Mouse (Mus musculus): Measurements from ENCODE around the gene Elmsan1.

Elmsan1 gene

DNA sequence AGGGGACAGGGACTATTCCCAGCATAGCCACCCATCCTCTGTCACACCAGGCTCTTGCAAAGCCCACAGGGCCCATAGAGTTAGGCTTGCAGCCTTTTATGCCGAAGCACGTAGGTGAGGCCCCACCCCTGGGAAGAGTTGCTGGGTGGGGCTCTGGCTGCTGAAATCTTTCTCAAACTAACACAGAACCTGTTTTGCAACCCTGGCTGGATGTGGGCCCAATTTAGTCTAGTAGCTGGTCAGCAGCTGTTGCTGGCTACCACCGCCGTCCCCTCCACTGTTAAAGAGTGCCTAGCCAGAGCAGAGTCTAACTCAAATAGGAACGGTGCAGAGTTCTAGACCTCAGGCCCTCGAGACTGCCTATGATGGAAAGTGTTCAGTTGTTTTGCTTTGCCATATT is 43.8 kb downstream of the Elmsan1 start:
- in situ Hi-C loops (cut with MseI, MboI) = no loop called here

DNA sequence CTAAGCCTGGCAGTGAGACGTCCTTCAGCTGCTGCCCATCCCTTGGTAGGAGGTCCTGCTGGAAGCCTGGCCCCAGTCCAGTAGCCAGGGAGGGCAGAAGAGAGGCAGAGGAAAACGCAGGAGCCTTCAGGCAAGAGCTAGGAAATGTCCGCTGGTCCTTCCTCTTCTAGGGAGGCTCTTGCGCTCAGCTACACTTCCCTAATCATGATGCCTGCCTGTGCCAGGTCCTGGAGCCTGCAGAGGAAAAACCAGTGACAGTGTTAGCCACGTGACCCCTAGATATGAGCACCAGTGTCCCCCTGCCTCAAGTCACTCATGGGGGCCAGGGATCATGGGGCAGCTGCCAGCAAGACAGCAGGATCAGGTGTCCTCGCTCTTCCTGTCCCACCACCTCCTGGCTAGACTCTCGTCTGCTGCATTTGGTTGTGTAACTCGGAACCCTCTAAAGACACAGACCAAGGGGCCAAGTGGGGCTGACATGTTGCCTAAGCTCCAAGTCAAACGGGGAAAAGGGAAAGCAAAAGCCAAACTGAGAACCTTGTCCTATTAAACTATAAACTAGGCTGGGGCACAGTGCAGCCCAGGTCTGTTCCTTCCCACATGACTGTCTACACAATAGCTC is 44.4 kb downstream of the Elmsan1 start:
- in situ Hi-C loops (cut with MseI, MboI) = no loop called here

DNA sequence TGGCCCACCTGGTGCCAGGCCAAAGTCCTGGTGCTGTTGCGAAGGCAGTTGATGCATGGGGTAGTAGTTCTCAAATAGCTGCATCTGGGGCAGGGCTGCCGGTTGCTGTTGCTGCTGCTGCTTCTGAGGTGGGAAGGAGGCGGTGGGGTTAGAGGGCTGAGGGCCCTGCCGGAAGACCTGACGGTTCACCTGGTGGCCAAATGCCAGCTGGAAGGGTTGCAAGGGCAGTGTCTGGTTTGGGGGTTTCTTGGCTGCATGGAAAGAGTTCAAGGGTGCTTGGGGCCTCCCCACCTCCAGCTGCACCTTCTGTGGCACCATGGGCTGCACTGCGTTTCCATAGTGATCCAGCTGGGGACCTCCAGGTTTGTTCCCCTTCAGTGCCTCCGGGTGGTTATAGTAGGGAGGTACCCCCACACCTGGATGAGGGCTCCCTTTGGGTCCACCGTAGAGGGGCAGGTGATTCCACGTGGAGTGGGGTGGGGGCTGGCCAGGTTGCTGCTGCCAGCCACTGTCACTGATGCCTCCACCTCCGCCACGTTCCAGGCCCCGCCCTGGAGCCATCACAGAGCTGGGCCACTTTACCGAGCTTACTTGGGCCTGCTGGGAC is 45.3 kb downstream of the Elmsan1 start:
- in situ Hi-C loops (cut with MseI, MboI) = no loop called here

DNA sequence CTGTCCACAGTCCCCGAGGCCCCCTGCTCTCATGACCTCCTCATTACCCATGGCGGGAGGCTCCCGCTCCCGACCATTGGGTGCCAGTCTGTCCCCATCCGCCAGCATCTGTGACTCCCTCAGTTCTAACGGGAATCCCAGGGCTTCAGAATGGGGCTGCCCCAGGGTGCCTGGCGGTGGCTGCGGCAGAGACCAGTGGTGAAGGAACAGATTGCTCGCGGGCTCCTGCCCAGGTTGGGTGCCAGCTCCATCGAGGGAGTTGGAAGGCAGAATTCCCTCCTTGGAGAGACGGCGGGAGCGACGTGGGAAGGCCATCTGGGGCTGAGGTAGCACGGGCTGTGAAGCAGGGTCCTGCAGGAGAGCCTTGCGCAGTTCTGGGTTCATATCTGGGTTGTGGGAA is 45.8 kb downstream of the Elmsan1 start:
- in situ Hi-C loops (cut with MseI, MboI) = no loop called here

DNA sequence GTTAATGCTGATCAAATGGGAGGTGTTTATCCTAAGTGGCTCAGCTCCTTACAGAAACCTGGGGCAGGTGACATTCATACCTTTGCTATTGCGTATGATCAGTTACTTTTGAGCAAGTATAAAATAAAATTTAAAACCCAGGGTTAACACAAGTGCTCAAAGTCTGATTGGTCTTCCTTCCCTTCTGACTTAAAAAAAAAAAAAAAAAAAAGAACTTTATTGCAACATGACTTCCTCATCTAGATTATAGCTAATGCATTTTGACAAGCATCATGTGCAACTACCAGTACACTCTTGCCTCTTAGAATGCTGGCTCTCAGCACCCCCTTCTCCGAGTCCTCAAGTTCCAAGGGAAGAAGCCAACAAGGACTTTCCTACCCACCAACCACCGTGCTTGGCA is 46.5 kb downstream of the Elmsan1 start:
- in situ Hi-C loops (cut with MseI, MboI) = no loop called here

DNA sequence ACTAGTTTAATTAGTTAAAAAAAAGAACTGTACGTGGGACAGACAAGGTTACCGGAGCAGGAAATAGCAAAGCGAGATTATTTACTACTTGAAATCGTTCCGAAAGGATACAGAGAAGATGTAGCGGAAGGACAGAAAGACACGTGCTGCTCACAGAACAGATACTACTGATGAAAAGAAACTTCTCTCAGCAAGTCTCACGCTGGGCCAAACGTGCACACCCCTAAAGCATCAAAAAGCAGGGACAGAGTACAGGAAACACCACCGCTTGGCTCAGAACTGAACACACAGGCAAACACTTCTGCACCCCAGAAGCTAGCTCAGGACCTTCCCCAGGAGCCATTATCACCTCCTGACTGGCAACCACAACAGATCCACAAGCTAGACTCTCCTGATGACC is 48.1 kb downstream of the Elmsan1 start:
- in situ Hi-C loops (cut with MseI, MboI) = no loop called here

DNA sequence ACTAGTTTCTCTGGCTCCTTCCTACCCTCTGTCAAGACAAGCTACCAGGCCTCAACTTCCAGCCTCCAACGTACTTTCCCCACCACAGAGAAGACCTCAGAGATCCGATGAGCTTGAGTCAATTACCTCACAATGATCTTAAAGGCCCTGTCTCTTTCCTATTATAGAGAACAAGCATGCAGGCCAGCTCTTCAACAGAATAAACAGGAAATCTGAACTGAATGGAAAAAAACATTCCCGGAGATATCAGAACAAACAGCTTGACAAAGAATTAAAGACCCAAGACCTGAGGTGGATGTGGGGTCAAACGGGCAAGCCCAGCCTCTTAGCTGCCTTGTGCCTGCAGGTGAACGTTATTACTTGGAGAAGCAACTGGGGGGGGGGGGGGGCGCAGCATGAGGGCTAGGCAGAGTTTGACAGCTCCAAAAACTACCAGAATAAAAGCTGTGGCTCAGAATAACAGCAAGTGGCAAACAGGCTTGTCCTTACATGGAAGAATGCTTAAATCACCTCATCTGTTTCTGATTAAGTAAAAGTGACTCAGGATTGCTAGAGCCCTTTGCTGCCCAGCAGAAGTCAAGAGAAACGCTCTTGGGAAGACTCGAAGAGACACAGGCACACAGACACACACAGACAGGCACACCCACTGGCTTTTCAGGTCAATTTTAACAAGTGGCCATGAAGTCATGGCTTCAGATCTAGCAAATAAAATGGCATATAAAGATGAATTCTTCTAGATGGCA is 52.9 kb downstream of the Elmsan1 start:
- in situ Hi-C loops (cut with MseI, MboI) = loop anchor here in 1 of 2 experiments (10.0 kb wide), 1 partner anchor 89 kb away; no protein-coding TSS in a partner anchor

DNA sequence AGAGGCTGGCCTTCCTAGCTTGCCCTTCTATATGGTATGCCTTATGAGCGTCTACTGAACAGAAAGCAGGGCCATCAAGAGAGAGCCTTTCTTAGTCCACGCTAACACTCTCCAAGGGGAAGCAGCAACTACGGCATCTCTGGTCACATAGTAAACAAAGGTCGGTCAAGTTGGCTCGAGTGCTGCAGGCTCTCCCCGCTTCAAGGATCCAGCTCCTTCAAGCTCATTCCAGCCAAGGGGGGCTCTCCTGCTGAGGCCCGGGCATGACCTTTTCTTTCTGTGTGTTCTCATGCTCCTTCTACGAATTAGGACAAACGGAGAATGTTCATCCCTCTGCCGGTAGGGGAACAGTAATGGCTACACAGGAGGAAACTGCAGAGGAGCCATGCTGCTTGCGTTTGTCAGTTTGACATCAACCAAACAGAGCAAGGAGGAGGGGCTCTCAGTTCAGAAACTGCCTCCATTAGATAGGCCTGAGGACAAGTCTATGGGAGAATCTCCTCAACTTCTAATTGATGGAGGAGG is 55.0 kb downstream of the Elmsan1 start:
- in situ Hi-C loops (cut with MseI, MboI) = loop anchor here (5.0 to 10.0 kb wide), 2 partner anchors 84 to 91 kb away; no protein-coding TSS in a partner anchor

DNA sequence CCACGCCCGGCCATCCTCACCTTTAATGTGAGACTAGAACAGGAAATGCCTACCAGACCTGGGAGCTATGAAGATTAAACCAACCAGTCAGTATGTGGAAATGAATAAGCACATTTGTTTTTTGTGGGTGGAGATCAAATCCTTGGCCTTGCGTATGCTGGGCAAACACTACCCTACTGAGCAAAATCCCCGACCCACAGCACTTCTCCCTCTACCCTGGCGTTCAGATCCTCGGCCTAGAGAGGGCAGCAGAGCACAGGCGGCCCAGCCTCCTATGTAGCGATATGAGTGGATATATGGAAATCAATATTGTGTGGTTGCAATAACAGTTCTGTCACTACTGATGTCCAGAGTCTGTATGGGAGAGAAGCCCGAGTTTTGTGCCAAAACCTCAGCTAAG is 55.5 kb downstream of the Elmsan1 start:
- in situ Hi-C loops (cut with MseI, MboI) = loop anchor here (5.0 to 10.0 kb wide), 2 partner anchors 84 to 92 kb away; no protein-coding TSS in a partner anchor

DNA sequence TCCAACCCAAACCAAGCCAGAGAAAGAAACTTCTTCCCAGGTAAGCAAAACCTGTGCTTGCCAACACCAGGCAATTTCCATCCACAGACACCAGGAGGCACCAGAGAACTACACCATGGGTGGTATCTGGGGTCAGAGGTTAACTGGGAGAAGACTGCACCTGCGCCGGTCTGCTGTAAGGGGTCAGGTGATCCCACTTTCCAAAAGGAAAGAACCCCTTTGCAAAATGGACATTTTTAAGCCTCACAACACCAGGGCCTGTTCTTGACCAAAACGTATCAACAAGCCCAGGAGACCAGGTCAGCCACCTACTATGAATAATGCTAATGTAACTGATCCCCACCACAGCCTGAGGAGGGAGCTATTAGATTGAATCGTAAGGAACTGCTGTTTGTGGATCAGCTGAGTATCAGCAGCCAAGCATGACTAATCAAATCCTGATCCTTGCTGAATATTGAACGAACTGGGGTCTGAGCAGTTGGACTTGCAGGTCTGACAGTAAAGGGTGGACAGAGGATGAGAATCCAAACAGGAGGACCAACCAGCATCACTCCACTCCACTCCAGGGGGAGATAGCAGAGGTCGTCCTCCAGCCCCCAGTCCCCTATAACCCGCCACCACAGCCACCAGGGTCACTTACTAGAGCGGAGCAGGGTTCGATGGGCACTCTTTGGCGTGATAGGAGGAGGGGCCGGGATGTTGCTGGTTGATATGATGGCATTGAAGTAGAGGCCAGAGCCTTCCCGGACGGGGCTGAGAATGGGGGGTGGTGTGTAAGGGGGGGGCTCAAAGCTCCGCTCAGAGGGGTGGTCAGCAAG is 56.9 kb downstream of the Elmsan1 start:
- in situ Hi-C loops (cut with MseI, MboI) = loop anchor here (5.0 to 10.0 kb wide), 2 partner anchors 85 to 93 kb away; no protein-coding TSS in a partner anchor

DNA sequence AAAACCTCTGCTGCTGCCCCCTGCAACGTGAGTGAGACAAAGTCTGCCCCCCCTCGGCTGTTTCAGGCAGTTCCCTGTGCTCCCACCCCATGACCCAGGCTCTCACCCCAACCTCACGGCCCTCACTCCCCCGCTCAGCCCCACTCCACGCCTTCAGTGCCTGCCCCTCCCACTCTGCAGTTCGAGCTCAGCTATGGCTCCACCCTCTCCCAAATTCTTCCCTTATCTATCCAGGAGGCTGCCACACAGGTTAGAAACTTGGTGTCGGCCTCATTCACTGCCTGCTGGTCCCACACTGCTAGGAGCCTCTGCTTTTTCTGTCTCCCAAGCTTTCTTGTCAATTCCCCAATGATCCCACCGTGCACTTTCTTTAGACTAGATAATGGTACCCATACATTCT is 57.6 kb downstream of the Elmsan1 start:
- in situ Hi-C loops (cut with MseI, MboI) = loop anchor here (5.0 to 10.0 kb wide), 2 partner anchors 86 to 94 kb away; no protein-coding TSS in a partner anchor

DNA sequence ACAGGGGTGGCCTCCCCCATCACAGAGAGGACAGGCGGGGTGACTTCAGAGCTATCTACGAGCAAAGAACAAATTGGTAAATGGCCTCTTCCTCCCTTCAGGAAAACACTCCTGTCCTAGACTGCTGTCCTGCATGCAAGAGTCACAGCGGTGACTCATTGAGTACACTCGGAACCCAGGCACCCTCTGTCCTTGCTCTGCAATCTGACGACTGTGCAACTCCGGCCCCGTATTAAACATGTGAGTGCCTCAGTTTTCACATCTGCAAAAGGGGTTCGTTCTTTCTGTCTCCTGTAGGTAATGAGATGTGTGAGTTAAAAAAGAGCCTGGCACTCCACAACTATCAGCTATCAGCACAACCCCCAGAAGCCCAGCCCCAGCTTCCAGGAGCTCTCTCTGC is 58.2 kb downstream of the Elmsan1 start:
- in situ Hi-C loops (cut with MseI, MboI) = loop anchor here (5.0 to 10.0 kb wide), 2 partner anchors 87 to 94 kb away; no protein-coding TSS in a partner anchor

DNA sequence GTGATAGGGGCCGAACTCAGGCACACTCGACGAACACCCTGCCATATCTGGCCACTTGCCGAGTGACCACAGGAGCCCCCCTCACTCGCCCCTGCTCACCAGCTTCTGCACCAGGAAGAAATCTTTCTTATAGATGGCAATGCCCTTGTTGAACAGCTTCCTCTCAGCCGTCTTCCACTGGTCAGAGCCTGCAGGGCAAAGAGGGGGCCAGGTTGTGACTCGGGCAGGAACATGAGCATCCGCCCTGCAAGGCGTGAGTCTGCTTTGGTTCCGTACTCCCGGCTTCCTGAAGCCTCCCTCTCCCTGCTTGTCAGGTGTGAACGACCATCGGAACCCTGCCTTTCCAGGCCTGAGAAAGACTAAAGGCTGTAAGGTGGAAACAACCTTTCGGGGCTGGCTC is 60.5 kb downstream of the Elmsan1 start:
- in situ Hi-C loops (cut with MseI, MboI) = no loop called here

DNA sequence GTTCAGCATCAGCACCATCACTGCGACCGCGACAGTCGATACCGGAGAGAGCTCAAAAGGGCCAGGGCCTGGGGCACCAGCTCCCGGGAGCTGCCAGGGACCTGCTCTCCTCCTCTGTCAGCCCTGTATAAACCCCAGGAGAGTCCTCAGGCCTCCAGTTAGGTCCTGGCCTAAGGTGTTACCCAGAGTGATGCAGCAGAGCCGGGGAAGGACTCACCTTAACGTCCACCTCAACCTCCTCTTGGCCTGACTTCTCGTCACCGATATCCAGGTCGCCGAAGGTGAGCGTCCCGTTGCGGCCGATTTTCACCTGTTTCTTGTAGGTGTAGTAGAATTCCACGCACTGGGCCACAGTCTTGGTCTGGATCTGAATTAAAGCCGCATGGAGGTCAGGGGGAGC is 62.5 kb downstream of the Elmsan1 start:
- in situ Hi-C loops (cut with MseI, MboI) = no loop called here

DNA sequence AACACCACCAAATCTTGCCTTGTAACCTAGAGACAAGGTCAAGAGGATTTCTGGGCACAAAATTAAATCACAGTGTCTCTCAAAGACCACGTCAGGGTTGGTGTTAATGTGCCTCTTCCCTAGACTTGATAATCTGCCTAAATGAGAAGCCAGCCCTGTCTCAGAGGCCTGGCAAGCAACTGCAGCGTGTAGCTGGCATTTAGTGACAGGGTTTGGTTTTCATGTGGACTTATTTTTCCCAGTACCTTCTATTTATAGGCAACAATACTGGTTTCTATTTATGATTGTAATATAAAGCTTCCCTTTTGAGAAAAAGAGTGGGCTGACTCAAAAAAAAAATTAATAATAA is 63.2 kb downstream of the Elmsan1 start:
- in situ Hi-C loops (cut with MseI, MboI) = no loop called here

DNA sequence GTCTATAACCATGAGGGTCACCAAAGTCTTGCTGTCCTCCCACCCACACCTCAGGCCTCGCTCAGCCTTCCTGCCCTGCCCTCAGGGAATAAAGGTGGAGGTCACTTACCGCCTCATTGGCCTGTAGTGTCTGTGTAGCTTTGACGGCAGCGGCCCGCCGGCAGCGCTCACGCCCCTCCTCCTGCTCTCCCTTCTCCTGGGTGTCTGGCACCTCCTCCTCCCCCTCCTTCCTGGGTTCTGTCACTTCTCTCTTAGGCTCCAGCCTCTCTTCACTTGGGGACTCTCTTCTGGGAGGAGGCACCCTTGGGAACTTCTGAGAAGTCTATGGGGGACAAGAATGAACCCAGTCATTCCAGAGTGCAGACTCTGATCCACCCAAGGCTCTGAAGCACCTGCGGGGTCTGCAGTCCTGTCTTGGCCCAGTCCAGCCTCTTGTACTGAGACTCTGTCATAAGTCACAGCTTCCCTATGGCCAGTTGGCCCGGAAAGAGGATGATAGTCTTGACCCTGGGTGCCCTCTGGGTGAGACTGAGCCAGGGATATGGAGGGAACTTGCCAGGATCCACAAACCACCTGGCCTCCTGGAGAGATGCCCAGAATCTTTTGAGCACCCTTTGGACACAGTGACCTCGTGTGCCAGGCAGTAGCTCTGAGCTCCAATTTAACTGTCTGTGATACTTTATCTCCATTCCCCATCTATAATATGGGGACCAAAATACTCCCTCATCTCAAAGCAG is 63.7 kb downstream of the Elmsan1 start:
- in situ Hi-C loops (cut with MseI, MboI) = no loop called here

DNA sequence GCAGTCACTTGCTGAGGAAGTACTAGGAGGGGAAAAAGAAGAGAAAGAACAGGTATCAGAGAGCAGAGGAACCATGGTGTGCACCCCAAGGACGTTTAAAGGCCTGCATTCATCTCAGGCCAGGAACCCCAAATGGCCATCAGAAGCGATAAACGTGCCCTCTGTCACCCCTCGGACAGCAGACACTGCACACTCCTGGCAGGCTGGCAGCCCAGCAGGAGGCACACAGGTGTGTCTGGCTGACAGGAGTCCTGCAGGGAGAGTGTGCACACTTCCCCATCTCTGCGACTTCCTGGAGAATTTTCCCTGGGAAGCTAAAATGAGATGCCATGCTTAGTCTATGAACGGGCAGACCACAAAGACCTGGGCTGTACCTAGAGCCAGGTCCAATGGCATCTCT is 65.3 kb downstream of the Elmsan1 start:
- in situ Hi-C loops (cut with MseI, MboI) = no loop called here

DNA sequence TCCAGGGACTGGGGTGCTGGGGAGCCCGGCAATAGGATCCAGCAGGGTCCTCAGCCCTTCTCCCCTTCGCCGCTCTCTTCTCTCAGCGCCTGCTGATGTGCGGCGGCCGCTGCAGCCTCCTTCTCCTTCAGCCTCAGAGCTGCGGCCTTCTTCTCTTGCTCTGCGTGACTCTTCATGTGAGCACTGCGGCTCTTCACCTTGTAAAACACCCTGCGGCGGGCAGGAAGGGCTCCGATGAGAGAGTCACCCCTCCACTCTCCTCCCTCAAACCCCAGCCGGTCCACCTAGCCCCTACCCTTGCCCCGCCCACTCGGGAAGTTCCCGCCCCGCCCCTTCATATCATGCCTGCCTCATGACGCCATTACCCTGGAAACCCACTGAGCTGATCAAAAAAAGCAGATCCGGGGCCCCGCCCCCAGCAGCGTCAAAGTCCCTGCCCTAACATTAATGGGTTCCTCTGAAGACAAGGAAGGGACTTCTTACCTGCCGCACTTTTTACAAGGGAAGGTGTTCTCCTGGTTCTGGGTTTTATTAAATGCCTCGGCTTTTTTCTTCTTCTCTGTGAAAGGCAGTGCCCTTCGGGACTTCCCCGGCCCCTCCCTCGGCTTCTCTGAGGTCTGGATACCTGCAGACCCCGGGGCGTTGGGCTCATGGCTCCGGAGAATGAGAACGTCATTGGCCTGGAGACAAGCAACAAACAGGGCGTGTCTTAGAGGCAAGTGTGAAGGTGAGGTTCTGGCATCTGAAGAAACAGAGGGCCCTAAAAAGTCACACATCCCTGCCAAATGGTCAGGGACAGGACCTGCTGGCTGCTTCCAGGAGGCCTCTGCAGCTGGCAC is 66.1 kb downstream of the Elmsan1 start:
- in situ Hi-C loops (cut with MseI, MboI) = no loop called here

DNA sequence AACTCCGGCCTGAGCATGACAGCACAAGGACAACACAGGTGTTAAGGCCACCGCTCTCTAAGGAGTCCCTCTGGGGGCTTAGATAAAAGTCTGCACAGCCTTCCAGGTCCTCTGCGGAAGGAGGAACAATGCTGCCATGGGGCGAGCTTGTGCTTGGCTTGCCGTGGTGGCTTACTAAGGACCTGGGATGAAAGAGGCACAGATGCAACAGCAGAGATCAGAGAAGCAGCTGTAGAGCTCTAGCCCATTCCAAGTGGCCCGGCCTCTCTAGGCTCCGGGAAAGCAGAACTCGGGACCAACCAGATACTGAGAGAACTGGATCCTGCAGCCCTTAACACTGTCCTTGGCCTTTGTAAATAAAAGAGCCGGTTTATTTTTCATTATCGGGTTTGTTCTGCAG is 66.8 kb downstream of the Elmsan1 start:
- in situ Hi-C loops (cut with MseI, MboI) = no loop called here

DNA sequence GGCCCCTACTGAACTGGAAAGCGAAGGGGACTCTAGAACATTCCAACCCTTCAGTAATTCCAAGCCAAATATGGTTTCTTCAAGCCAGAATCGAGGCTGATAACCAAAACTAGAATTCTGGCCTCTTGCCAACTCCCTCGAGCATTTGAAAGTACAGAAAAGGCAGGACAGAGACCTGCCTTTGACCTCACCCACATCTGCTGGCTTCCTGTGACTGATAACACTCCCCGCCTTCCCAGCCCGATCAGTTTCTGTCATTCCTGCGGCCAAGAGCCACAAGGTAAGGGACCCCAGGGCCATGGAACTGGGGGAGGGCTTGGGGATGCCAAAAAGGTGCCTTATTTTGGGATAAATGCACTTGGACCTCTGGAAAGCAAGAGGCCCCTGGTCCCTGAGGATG is 67.7 kb downstream of the Elmsan1 start:
- in situ Hi-C loops (cut with MseI, MboI) = no loop called here

Data from mouse trophoblast stem cell (cell line).